In genomic region chr16:58535236-58535635, GRCm38 (mm10) we compare ENCODE assay signal across 13 mouse cellular contexts.
"Had no signal": no experiment of that assay in that cellular context is flagged by ENCODE, and none has a peak within 500 bp of the region (broad histone marks: within the 10 kb centered on the region; RNA-seq: fewer than 3 reads in every experiment).

No protein-coding gene starts in this region.

- H3K27ac ChIP-seq: neural tube, embryonic 15.5 days; stomach, embryonic 15.5 days; stomach, postnatal 0 days had no signal

- H3K4me3 ChIP-seq: neural tube, embryonic 15.5 days; stomach, embryonic 15.5 days had no signal

- H3K27me3 ChIP-seq: neural tube, embryonic 15.5 days; stomach, embryonic 15.5 days had no signal

- H3K36me3 ChIP-seq: neural tube, embryonic 15.5 days; stomach, embryonic 15.5 days had no signal

- DNase-seq: retina, postnatal 1 day; right cerebral cortex, adult 18-20 months; right cerebral cortex, postnatal 14 days; right cerebral cortex, postnatal 25 days; right cerebral cortex, postnatal 4 days; spleen, adult 18-20 months; thymus, adult 18-20 months; thymus, adult 2 months; thymus, postnatal 36 days; thymus, postnatal 4 days had no signal

- H3K4me2 ChIP-seq: neural tube, embryonic 15.5 days; stomach, embryonic 15.5 days had no signal

- H3K9me3 ChIP-seq: neural tube, embryonic 15.5 days; stomach, embryonic 15.5 days had no signal

- H3K9ac ChIP-seq: neural tube, embryonic 15.5 days; stomach, embryonic 15.5 days had no signal

- H3K4me1 ChIP-seq: neural tube, embryonic 15.5 days; stomach, embryonic 15.5 days had no signal
